Mouse (Mus musculus) kidney, postnatal 4 days (tissue): ENCODE data around the gene 2310039H08Rik.
"Not testable (repeated sequence)": the region's sequence is repeated elsewhere in the genome, so short reads cannot be mapped to it uniquely, and the experiment has no call there.

ENCODE experiments used
- DNase-seq, 2 experiments: peaks; one replicate each; pipeline ENCODE4 v3.0.0; 2021; ENCODE audit warnings: mixed read lengths in 2 of 2

The 2310039H08Rik gene

DNA sequence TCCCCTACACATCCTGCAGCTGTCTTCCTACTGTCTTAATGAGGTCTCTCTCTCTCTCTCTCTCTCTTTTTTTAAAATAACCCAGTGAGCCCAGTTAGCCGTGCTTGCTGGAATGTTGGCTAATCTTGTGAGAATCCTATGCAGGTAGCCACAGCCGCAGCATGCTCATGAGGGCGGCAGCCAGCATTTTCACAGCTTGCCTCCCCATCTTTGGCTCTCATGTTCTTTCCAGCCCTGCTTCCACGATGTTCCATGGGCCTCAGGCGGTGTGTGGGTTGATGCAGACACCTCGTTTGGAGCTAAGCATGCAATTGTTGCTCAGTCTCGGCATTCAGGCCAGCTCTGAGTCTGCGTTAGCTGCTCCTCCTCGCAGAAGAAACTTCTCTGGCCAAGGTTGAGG, 7.5 kb upstream of the 2310039H08Rik start:
- not testable (repeated sequence) for DNase-seq

DNA sequence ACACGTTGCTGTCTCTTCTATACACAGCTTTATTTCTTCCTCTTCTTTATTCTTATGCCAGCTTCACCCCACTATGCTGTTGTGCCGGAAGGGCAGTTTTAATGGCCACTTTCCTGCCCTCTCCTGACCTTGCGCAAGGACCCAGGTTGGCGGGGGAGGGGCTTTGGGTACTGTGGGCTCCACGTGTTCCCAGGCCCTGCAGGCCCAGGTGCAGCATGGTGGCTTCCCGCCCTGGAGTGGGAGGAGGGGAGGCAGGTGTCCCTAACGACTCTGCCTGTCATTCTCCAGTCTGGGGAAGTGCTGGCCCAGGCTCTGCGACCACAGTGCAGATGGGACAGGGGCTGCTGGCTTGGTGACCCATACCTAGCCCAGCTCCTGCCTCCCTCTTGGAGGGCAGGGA, 4.6 kb upstream of the 2310039H08Rik start:
- DNase-seq = peak; percentile 58 to 70

DNA sequence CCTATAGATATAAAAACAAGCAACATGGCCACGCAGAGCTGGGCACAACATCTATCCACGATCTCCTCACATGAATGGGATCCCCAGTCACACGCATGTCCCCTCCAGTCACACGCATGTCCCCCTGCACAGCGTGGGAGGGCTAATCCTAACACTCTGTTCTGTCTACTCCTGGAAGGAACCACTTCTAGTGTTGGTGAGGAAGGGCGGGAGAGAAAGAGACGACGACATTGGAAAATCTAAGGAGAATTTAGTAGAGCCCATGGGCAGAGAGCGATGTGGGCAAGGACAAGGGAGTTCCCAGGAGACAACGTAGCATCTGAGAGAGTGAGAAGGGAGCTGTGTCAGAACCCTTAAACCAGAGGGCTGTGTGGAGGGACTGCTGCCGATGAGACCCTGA, 1.9 kb upstream of the 2310039H08Rik start:
- no peak for DNase-seq

DNA sequence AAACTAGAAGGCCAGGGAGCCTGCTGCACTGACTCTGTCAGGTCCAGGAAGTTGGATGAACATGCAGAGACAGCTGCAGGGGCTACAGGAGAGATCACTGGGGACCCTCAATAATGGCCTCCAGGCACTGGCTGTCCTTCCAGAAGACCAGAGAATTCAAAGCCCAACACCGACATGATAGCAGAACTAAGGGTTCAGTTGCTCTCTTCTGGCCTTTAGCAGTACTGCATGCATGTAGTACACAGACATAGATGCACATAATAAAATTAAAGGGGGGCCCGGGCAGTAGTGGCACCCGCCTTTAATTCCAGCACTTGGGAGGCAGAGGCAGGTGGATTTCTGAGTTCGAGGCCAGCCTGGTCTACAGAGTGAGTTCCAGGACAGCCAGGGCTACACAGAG, 1.4 kb upstream of the 2310039H08Rik start:
- no peak for DNase-seq

DNA sequence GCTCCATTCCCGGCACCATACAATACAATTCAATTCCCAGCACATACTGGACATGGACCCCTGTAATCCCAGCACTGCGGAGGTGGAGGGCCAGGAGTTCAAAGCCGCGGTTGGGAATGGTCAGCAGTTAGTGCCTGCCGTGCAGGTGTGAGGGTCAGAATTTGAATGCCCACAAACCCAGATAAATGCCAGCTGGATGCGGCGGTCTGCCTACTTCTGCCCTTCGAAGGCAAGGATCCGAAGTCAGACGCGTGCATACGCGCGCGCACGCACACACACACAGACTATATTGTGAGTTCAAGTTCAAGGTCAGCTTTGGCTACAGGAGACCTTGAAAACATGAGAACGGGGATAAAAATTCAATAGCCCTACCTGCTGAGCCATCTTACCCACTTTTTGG, 819 bp upstream of the 2310039H08Rik start:
- peak; percentile 9 to 13 for DNase-seq

DNA sequence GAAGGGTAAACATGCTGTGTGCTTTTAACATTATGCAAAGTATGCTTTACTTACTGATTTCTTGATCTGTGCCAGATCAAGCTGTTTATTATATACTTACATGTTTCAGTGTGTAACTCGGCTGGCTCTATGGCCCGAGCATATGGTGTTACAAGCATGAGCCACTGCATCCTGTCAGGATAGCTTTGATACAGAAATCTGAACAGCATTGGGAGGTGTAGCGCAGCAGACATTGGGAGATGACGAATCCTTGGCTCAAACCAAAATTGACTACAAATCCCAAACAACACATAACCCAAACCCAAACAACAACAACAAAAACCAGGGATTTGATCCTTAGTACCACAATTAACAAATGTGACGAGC, 414 bp upstream of the 2310039H08Rik start:
- no peak for DNase-seq

DNA sequence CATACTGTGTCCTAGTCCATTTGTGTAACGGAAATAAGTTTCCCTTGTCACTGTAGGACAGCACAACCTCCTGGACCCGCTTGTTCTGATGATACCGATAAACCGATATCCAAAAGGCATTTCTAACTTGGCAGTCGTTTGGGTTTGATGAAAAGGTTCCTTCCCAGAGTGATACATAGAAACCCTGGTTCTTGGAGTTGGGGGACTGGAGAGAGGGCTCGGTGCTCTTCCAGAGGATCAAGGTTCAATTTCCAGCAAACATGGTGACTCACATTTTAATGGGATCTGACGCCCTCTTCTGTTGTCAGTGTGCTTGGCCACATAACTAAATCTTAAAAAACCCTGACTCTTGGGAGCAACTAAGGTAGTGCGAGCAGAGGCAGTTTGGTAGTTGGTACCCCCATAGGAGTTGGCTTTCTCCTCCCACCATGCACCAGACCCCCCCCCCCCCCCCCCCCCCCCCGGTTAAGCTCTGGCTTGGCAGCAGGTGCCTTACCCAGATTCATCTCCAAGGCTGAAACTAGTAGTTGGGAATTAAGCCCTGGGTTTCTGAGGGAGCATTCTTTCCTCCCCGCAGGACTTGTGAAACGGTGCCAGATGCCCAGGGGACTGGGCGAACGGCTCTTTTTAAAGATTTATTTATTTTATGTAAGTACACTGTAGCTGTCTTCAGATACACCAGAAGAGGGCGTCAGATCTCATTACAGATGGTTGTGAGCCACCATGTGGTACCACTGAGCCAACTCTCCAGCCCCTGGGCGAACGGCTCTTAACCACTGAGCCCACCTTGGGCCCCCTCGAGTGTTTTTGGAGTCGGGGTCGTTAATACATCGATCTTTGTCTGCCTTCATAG, 1.1 kb downstream of the 2310039H08Rik start:
- DNase-seq = peak; percentile 17 to 19

DNA sequence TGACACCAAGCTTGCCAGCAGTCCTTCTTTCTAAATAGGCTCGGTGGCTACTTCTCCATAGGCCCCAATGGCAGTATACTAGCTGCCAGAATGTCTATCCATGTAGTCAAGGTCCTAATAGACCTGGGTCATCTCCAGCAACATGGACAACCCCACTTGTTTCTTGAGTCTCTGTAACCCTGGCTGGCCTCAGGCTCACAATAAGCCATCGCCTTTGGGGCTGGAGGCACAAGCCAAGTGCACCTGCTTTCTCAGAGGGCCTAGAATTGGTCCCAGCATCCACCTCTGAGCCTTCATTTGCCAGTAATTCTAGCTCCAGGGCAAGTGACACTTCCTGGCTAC, 1.7 kb downstream of the 2310039H08Rik start:
- DNase-seq = peak in 1 of 2 experiments; percentile 12

DNA sequence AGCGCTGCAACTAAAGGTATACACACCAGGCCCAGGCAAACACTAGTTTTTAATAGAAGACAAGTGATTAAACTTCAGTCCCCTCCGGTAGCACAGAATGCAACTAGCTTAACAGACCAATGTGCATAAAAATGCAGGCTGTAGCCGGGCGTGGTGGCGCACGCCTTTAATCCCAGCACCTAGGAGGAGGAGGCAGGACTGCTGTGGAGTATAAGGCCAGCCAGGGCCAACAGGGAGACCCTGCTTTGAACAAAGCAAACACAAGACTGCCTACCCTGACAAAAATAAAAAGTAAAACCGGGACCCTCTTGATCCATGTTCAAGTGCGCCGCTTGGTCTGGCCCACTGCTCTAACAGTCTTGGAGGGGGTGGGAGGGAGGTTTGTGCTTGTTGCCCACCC, 2.6 kb downstream of the 2310039H08Rik start:
- DNase-seq = peak in 1 of 2 experiments; percentile 5

DNA sequence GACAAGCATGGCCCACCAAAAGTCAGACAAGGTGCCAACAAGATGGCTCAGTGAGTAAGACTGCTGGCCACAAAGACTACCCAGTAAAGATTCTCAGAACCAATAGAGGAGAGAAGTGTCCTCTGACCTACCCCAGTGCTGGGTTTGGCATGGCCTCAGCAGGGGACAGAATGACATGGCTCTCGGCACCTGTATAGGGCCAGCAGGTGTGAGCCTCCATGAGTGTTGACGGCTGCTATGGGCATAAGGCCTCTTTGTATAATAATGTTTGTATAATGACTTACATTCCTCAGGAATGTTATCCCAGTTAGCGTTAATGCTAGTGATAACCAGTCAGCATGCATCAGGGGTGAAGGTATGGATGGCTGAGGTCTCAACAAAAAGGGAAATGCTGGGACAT, 3.7 kb downstream of the 2310039H08Rik start:
- DNase-seq = no peak

DNA sequence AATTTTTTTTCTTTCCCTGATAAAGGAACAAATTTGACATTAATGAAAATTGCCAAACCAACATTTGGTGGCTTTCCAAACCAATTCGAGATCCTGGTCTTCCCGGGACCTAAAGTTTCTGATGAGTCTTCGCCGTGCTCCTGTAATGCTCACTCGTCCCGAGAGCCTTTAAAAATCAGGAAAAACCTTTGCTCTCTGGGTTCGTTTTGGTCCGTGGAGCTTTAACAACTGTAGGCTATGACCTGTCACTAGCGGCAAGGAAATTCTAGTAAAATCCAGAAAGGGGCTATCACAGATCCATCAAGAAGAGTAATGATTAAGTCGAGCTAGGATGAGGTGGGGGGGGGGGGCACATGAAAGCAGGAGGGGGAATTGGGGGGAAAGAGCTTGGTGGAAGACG, 9.4 kb downstream of the 2310039H08Rik start:
- DNase-seq = peak in 1 of 2 experiments; percentile 20

DNA sequence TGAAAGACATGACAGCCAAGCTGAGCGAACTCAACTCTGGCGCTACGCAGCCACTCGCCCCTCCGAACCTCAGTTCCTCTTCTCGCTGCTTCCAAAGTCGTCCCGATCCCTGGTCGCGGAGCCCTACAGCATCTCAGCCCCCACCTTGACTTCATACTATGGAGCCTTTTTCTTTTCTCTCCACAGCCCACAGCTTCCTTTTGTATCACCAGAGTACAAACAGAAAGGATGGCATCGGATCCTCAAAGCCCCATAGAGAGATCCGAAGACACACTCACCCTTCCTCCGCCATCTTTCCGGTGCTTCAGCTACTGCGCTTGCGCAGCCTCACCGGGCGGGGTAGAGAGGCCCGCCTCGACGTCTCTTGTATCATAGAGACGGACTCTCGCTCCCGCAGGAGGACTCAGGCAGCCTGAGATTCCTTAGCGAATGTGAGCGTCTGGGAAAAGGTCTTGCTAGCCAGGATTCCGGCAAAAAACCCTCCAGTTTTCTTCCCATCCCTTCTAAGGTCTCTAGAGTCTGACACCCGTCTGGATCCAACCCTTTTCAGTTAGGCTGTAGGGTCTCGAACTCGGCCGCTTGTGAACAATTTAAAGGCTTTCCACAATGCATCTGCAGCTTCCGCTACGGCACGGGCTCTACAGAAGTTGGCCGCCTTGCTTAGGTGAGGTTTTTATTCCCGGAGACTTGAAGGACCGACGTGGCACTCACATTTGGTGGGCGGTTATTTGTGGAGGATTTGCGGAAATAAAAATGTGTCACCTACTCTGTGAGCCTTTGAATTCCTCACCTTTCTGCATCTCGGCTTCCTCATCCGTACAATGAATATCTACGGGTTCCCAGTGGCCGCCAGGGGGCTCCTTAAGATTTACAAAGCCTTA, 10.1 kb downstream of the 2310039H08Rik start, which contains the start of gene Rpl7l1:
Gene Rpl7l1 (minus strand): TSS at position 332 of the 881 bp plus-strand sequence.
- DNase-seq = peak; percentile 93 to 96

DNA sequence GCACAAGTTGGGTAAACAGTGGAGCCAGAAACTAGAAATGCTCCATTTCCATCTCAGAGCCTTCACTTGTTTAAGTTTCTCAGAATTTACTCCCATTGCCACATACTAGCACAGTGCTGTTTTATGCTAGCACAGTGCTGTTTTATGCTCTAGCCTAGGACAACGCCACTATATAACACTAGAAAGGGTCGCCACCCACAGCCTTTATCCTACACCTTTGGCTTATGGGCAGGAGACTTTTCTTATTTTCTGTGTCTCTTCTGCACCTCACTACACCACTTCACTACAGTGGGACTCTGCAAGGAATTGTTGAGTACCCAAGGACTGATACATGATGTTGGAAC, 10.8 kb downstream of the 2310039H08Rik start:
- no peak for DNase-seq

DNA sequence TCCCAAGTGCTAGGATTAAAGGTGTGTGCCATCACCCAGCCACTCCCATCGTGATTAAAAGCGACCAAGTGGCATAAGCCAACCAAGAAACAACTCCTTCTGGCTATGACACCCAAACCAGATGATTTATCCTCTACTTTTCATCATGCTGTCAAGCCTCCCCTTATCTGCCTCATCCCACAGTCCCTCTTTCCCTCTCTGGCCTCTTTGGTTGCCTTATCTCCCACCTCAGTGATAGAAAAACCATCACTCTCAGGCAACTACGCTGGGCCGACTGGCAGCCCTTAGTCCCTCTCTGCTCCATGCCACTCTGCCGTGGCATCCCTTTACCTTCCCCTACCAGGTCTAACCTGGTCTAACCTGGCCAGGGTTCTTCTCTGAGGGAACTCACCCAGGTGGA, 14.5 kb downstream of the 2310039H08Rik start:
- no peak for DNase-seq

DNA sequence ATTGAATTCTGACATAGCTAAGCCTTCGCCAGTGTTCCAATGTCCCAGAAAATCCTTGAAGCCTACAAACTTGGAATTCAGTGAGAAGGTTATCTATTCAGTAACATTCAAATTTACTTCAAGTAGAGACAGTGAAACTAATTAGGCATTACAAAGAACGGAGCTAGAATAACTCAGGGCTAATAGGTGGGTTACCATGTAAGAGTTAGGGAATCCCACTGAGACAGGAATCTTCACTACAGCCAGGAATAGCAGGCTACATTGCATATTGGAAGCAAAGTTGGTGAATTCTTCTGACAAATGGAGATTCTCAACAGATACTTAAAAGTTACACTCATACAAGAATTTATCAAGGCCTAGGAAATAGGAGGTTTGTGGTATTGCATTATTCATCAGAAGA, 15.5 kb downstream of the 2310039H08Rik start:
- not testable (repeated sequence) for DNase-seq

DNA sequence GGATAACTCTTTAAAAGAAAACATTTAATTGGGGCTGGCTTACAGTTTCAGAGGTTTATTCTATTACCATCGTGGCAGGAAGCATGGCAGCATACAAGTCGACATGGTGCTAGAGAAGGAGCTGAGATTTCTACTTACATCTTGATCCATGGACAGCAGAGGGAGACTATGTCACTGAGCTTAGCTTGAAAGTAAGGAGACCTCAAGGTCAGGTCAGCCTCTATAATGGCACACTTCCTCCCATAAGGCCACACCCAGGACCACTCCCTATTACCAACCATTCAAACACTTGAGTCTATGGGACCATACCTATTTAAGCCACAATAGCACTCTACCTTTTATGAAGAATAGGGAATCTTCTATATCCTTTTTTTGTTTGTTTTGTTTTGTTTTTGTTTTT, 20.5 kb downstream of the 2310039H08Rik start:
- DNase-seq = no peak

DNA sequence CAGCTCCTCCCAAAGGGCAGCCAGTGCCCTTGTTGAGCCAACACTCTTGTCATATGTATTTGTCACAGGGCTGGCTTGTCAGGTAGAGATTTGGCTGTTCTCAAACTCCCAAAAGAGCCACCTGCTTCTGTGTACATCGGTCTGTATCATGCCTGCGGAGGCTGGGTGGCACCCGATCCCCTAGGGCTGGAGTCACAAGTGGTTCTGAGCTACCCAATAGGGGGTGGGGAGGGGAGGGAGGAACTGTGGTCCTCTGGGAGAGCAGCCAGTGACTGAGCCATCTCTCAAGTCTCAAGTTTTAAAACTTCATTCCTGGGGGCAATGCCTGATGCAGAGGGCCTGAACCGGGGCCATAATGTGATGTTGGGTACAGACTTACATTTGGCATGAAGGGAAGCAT, 24.3 kb downstream of the 2310039H08Rik start:
- no peak for DNase-seq

DNA sequence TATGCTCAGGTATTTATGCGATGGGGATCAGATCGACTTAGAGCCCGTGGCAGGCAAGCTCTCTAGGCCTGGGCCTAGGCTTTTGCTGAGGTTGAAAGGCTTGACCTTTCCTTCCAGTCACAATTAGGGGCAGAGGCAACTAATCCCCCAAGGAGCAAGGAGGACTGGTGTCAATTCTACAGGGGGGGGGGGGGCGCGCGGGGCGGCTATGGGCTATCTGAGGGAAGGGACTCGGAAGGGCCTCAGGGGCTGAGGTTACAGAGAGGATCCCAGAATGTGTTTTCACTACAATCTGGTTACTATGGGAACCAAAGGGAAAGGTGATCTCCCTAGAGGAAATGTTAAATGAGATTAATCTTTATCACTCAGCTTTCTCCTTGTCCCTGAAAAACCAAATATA, 25.0 kb downstream of the 2310039H08Rik start:
- no peak for DNase-seq

DNA sequence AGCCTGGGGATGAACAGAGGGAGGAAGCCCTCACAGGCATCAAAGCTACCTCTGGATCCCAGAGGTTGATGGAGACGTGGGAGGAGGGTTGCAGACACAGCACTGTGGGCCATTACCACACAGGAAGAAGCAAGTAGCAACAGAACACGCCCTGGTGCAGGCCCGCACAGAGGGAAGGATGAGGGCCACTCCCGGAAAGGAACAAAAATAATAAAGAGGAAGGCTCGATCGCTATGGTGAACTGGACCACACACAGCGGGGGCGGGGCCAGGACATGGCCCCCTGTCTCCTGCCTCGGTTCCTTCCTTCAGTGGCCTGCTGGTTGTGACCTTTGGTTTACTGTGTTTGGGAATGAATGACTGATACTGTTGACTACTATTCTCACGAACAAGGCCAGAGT, 27.2 kb downstream of the 2310039H08Rik start:
- no peak for DNase-seq

DNA sequence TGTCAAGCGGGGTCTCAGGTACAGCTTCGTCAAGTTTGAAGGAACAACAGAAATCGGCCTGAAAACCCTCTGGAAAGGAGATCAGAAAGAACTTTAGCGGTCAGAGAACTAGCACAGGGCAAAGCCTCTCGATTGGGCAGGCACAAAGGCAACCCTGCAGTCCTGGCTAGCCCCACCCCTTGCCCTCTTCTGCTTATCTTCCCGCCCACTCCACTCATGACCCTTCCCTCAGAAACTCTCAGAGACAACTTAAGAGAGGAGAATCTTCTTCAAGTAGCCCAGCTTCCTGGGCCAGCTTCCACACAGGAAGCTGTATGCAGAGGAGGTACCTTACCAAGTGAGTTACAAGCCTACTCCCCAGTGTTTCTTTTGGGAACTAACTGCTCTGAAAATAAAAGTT, 29.3 kb downstream of the 2310039H08Rik start:
- DNase-seq = no peak

DNA sequence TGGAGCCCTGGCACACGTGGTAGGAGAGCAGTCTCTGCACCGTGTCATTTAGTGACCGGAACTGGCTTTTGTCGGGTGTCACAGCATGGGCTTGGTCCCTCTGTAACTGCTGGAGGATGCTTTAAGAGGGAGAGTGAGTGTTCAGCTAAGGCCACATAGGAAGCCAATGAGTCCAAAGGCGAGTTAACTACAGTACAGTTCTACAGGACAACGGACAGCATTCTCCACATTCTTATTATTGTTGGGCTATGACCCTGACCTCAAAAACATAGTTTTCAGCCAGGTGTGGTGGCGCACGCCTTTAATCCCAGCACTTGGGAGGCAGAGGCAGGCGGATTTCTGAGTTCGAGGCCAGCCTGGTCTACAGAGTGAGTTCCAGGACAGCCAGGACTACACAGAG, 35.9 kb downstream of the 2310039H08Rik start:
- no peak for DNase-seq

DNA sequence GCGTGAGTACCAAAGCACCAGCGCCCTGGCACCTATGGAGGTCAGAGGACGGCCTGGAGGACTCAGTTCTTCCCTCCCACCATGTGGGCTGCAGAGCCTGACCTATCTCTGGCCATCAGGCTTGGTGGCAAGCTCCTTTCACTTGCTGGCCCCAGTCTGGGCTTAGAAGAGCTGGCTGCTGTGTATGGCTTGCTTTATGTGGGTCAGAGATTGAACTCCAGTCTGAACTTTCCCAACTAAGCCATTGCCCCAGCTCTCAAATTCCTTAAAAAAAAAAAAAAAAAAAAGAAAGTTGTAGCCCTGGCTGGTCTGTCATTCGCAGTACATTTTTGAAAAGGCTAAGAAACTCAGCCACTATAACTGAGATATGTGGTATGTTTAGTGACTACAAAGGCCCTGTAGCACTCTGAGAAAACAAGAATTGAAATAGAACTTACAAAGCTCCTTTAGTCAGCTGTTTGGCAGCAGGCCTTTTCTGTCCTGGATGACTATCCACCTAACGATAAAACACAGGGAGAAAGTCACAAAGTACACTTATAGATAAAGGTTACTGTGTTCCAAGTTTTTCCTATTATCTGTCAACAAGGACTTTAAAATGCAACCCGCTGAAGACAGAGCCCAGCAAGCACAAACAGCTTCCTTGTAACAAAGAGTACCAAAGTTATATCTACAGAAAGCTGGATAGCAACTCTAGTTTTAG, 36.8 kb downstream of the 2310039H08Rik start:
- no peak for DNase-seq

DNA sequence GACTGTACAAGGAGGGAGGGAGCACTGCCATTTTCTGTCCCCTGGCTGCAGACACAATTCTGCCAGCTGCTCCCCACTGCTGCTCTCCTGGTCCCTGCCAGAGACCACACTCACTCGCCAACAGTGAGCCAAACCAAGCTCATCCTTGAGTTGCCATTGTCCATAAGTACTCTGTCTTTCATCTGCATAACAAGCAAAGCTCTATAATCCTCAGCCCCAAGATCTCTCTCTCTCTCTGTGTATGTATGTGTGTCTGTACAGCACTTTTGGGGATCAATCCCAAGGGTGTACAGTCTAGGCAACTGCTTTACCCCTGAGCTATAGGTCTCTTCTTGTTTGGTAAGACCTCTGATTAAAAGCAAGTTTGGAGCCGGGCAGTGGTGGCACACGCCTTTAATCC, 38.2 kb downstream of the 2310039H08Rik start:
- DNase-seq = no peak
